Mouse (Mus musculus): ENCODE results near the gene Gm20605. TPM values are rescaled to one million over a fixed set of nuclear protein-coding genes. Genes with fewer than 3 reads are reported as not detected.

The Gm20605 gene
- polyA plus RNA-seq, 1 experiment from 2014 or later = 11.6 TPM

GRCm38 (mm10) chr5:137631591-137631990 is 2.6 kb downstream of the Gm20605 start:
- Histone ChIP-seq H3K36me3 (ENCODE audit: insufficient read depth, low read length) (peaks cover 7% of the 10 kb centered on the region), H3K9ac (replicated peaks; ENCODE audit: low read depth) (peak overlapping the region; percentile 42; the same call in 1 of the 2 replicates), H3K4me2 (replicated peaks; ENCODE audit: low read depth, low read length) (peak overlapping the region; percentile 70), H3K9me3 (ENCODE audit: low read length) (no peaks in the 10 kb centered on the region), H3K27ac (ENCODE audit: low read length) (peak overlapping the region; percentile 98), H3K27me3 (replicated peaks; ENCODE audit: insufficient read depth, low read length) (no peaks in the 10 kb centered on the region), H3K4me1 (ENCODE audit: insufficient read depth, low read depth, low read length) (peaks cover 36% of the 10 kb centered on the region), H3K4me3 (ENCODE audit: low read depth, low read length) (peak overlapping the region; percentile 89; the same call in 1 of the 2 replicates)
- TF ChIP-seq CTCF (IDR thresholded peaks at IDR 0.05) = no peak
- no peak for TF ChIP-seq EP300 (IDR thresholded peaks at IDR 0.05)
- no peak for DNase-seq (ENCODE audit: low spot score)
- ATAC-seq = no peak
- 32% methylated on average over 4 of the region's 4 CpGs for WGBS

- H3K4me2 ChIP-seq (replicated peaks; ENCODE audit: low read depth, low read length) = no peak overlapping the region
- peak overlapping the region; percentile 72 for H3K27ac ChIP-seq (ENCODE audit: low read length)
- H3K9me3 ChIP-seq (ENCODE audit: low read length) = no peaks in the 10 kb centered on the region
- H3K27me3 ChIP-seq (replicated peaks; ENCODE audit: insufficient read depth, low read length) = no peaks in the 10 kb centered on the region
- peaks cover 32% of the 10 kb centered on the region for H3K4me1 ChIP-seq (ENCODE audit: insufficient read depth, low read depth, low read length)
- no peak for TF ChIP-seq CTCF (IDR thresholded peaks at IDR 0.05)
- peak; percentile 16; the same call in 1 of the 2 replicates for TF ChIP-seq EP300 (IDR thresholded peaks at IDR 0.05)
- ATAC-seq (no peak), DNase-seq (ENCODE audit: low spot score) (peak; percentile 77)
- WGBS = 50% methylated on average over 12 of the region's 12 CpGs
- peaks cover 26% of the 10 kb centered on the region for H3K36me3 ChIP-seq (ENCODE audit: insufficient read depth, low read length)
- no peak overlapping the region for H3K4me3 ChIP-seq (ENCODE audit: low read depth, low read length)
- H3K9ac ChIP-seq (replicated peaks; ENCODE audit: low read depth) = no peak overlapping the region
These were observed 4.6 kb downstream of the Gm20605 start for GRCm38 (mm10) chr5:137633397-137634084.

- Histone ChIP-seq H3K4me2 (replicated peaks; ENCODE audit: low read depth, low read length) (no peak overlapping the region), H3K4me3 (ENCODE audit: low read depth, low read length) (no peak overlapping the region), H3K4me1 (ENCODE audit: insufficient read depth, low read depth, low read length) (no peaks in the 10 kb centered on the region), H3K36me3 (ENCODE audit: insufficient read depth, low read length) (peaks cover 47% of the 10 kb centered on the region), H3K9me3 (ENCODE audit: low read length) (no peaks in the 10 kb centered on the region), H3K27ac (ENCODE audit: low read length) (peak overlapping the region; percentile 75), H3K27me3 (replicated peaks; ENCODE audit: insufficient read depth, low read length) (0 out of 2 replicates have a peak, but pooled peaks cover 7% of the 10 kb centered on the region), H3K9ac (replicated peaks; ENCODE audit: low read depth) (no peak overlapping the region)
- DNase-seq (ENCODE audit: low spot score) (peak; percentile 67), ATAC-seq (peak; percentile 78)
- WGBS = 47% methylated on average over 7 of the region's 7 CpGs
- TF ChIP-seq EP300 (IDR thresholded peaks at IDR 0.05) (peak; percentile 73), CTCF (IDR thresholded peaks at IDR 0.05) (no peak)
These were observed 10.5 kb downstream of the Gm20605 start for GRCm38 (mm10) chr5:137639472-137639871.

- Histone ChIP-seq H3K4me2 (replicated peaks; ENCODE audit: low read depth, low read length) (no peak within 1 kb of the TSS), H3K9me3 (ENCODE audit: low read length) (no peaks in the 10 kb centered on the region), H3K9ac (replicated peaks; ENCODE audit: low read depth) (no peak within 1 kb of the TSS), H3K27ac (ENCODE audit: low read length) (no peak within 1 kb of the TSS), H3K4me1 (ENCODE audit: insufficient read depth, low read depth, low read length) (peaks cover 3% of the 10 kb centered on the region), H3K4me3 (ENCODE audit: low read depth, low read length) (no peak within 1 kb of the TSS), H3K36me3 (ENCODE audit: insufficient read depth, low read length) (peaks cover 41% of the 10 kb centered on the region), H3K27me3 (replicated peaks; ENCODE audit: insufficient read depth, low read length) (0 out of 2 replicates have a peak, but pooled peaks cover 8% of the 10 kb centered on the region)
- WGBS = 82% methylated on average over 19 of the region's 19 CpGs
- DNase-seq (ENCODE audit: low spot score) = peak; percentile 25
- TF ChIP-seq CTCF (IDR thresholded peaks at IDR 0.05) (peak; percentile 63), EP300 (IDR thresholded peaks at IDR 0.05) (no peak)
- ATAC-seq = no peak
These were observed 12.1 kb downstream of the Gm20605 start, which contains the start of gene Sap25 for GRCm38 (mm10) chr5:137641054-137641453. Sap25 (plus strand) TSS chr5:137641334.

GRCm38 (mm10) chr5:137642886-137643285 is 13.9 kb downstream of the Gm20605 start:
- Histone ChIP-seq H3K4me1 (ENCODE audit: insufficient read depth, low read depth, low read length) (peaks cover 3% of the 10 kb centered on the region), H3K4me2 (replicated peaks; ENCODE audit: low read depth, low read length) (no peak overlapping the region), H3K27ac (ENCODE audit: low read length) (no peak overlapping the region), H3K4me3 (ENCODE audit: low read depth, low read length) (no peak overlapping the region), H3K9ac (replicated peaks; ENCODE audit: low read depth) (no peak overlapping the region), H3K27me3 (replicated peaks; ENCODE audit: insufficient read depth, low read length) (0 out of 2 replicates have a peak, but pooled peaks cover 8% of the 10 kb centered on the region), H3K36me3 (ENCODE audit: insufficient read depth, low read length) (peaks cover 26% of the 10 kb centered on the region), H3K9me3 (ENCODE audit: low read length) (no peaks in the 10 kb centered on the region)
- 50% methylated on average over 4 of the region's 4 CpGs for WGBS
- TF ChIP-seq EP300 (IDR thresholded peaks at IDR 0.05) (no peak), CTCF (IDR thresholded peaks at IDR 0.05) (no peak)
- no peak for DNase-seq (ENCODE audit: low spot score)
- no peak for ATAC-seq

- WGBS = 52% methylated on average over 19 of the region's 19 CpGs
- 0 out of 2 replicates have a peak, but pooled peaks cover 8% of the 10 kb centered on the region for H3K27me3 ChIP-seq (replicated peaks; ENCODE audit: insufficient read depth, low read length)
- H3K36me3 ChIP-seq (ENCODE audit: insufficient read depth, low read length) = peaks cover 15% of the 10 kb centered on the region; the same call in 1 of the 2 replicates
- TF ChIP-seq CTCF (IDR thresholded peaks at IDR 0.05) = no peak
- no peak for TF ChIP-seq EP300 (IDR thresholded peaks at IDR 0.05)
- DNase-seq (ENCODE audit: low spot score) (no peak), ATAC-seq (no peak)
- H3K4me2 ChIP-seq (replicated peaks; ENCODE audit: low read depth, low read length) = no peak overlapping the region
- H3K9me3 ChIP-seq (ENCODE audit: low read length) = no peaks in the 10 kb centered on the region
- H3K9ac ChIP-seq (replicated peaks; ENCODE audit: low read depth) = no peak overlapping the region
- no peak overlapping the region for H3K27ac ChIP-seq (ENCODE audit: low read length)
- H3K4me3 ChIP-seq (ENCODE audit: low read depth, low read length) = no peak overlapping the region
- H3K4me1 ChIP-seq (ENCODE audit: insufficient read depth, low read depth, low read length) = peaks cover 5% of the 10 kb centered on the region
These were observed 15.5 kb downstream of the Gm20605 start for GRCm38 (mm10) chr5:137644484-137644883.
